Mouse (Mus musculus): Measurements from ENCODE around the gene Zfp651. TPM values are rescaled to one million over a fixed set of nuclear protein-coding genes. Genes with fewer than 3 reads are reported as not detected.

The Zfp651 gene
- polyA plus RNA-seq, 1 experiment = 3.7 TPM

- TF ChIP-seq POLR2A (IDR thresholded peaks at IDR 0.05; ENCODE audit: low read depth, low read length) = no peak
- no peak for TF ChIP-seq CTCF (IDR thresholded peaks at IDR 0.05; ENCODE audit: extremely low read depth, insufficient read depth, insufficient read length, insufficient replicate concordance)
- no peaks in the 10 kb centered on the region; the same call in 1 of the 2 replicates for H3K36me3 ChIP-seq (ENCODE audit: control insufficient read depth, insufficient read depth, low read length)
- H3K27me3 ChIP-seq (ENCODE audit: control insufficient read depth, insufficient read depth, low read length) = no peaks in the 10 kb centered on the region
- WGBS = 1% methylated on average over 77 of the region's 87 CpGs
- no peaks in the 10 kb centered on the region; the same call in 1 of the 2 replicates for H3K4me1 ChIP-seq (ENCODE audit: control insufficient read depth, insufficient read depth, insufficient read length)
- peak overlapping the region; percentile 78 for H3K27ac ChIP-seq (ENCODE audit: insufficient read depth, low read length)
- no peak for DNase-seq (ENCODE audit: low read depth in 1 of 2, low spot score in 2 of 2)
- peak overlapping the region; percentile 83 for H3K4me3 ChIP-seq (ENCODE audit: extremely low read depth, insufficient read depth, insufficient read length)
Measured at GRCm38 (mm10) chr9:121719347-121720331, 39.5 kb upstream of the Zfp651 start.

DNA sequence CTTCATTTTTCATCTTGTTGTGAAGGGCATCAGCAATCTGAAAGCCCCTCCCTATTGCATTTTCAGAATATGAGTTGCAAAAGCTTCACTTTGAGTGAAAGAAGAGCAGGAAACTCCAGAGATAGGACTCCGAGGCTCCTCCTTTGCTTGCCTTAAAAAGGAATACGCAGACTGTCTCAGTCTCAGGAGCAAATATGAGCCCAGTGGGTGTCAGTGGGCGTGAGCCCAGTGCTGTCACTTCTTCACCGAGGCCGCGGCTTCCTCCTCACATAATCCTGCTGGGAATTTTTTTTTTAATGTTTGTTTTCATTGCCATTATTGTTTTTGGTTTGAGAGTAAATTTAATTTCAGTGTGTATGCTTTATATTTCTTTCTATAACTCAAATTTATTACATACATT lies 18.6 kb upstream of the Zfp651 start:
- no peaks in the 10 kb centered on the region for H3K4me1 ChIP-seq (ENCODE audit: control insufficient read depth, insufficient read depth, insufficient read length)
- TF ChIP-seq CTCF (IDR thresholded peaks at IDR 0.05; ENCODE audit: extremely low read depth, insufficient read depth, insufficient read length, insufficient replicate concordance) (no peak), POLR2A (IDR thresholded peaks at IDR 0.05; ENCODE audit: low read depth, low read length) (no peak)
- WGBS = 92% methylated on average over 6 of the region's 6 CpGs
- DNase-seq (ENCODE audit: low read depth in 1 of 2, low spot score in 2 of 2) = no peak
- no peak overlapping the region for H3K4me3 ChIP-seq (ENCODE audit: extremely low read depth, insufficient read depth, insufficient read length)
- H3K36me3 ChIP-seq (ENCODE audit: control insufficient read depth, insufficient read depth, low read length) = peaks cover 34% of the 10 kb centered on the region
- H3K27me3 ChIP-seq (ENCODE audit: control insufficient read depth, insufficient read depth, low read length) = no peaks in the 10 kb centered on the region
- H3K27ac ChIP-seq (ENCODE audit: insufficient read depth, low read length) = no peak overlapping the region

GRCm38 (mm10) chr9:121741168-121741567 lies 18.0 kb upstream of the Zfp651 start:
- TF ChIP-seq POLR2A (IDR thresholded peaks at IDR 0.05; ENCODE audit: low read depth, low read length) (no peak), CTCF (IDR thresholded peaks at IDR 0.05; ENCODE audit: extremely low read depth, insufficient read depth, insufficient read length, insufficient replicate concordance) (no peak)
- Histone ChIP-seq H3K27me3 (ENCODE audit: control insufficient read depth, insufficient read depth, low read length) (no peaks in the 10 kb centered on the region), H3K36me3 (ENCODE audit: control insufficient read depth, insufficient read depth, low read length) (peaks cover 36% of the 10 kb centered on the region), H3K27ac (ENCODE audit: insufficient read depth, low read length) (no peak overlapping the region), H3K4me1 (ENCODE audit: control insufficient read depth, insufficient read depth, insufficient read length) (no peaks in the 10 kb centered on the region), H3K4me3 (ENCODE audit: extremely low read depth, insufficient read depth, insufficient read length) (no peak overlapping the region)
- WGBS = 87% methylated on average over 3 of the region's 3 CpGs
- DNase-seq (ENCODE audit: low read depth in 1 of 2, low spot score in 2 of 2) = no peak

DNA sequence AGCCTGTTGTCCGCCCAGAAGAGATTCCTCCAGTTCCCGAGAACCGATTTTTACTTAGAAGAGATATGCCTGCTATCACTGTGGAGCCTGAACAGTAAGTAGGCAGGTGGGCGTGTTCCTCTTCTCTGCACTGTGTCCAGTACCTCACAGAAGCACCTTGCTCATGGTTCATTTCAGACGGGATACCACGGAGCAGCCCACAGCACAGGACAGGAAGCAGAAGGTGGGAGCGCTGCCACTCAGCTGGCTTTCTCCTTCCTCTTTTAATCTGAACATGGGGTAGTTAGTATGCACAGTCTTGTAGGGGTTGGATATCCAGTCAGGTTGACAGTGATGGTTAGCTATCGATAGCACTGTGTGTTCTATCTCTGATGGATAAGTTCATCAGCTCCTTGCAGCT lies 15.1 kb upstream of the Zfp651 start:
- DNase-seq (ENCODE audit: low read depth in 1 of 2, low spot score in 2 of 2) = no peak
- peaks cover 53% of the 10 kb centered on the region for H3K36me3 ChIP-seq (ENCODE audit: control insufficient read depth, insufficient read depth, low read length)
- H3K27ac ChIP-seq (ENCODE audit: insufficient read depth, low read length) = no peak overlapping the region
- WGBS = 55% methylated on average over 8 of the region's 8 CpGs
- no peak for TF ChIP-seq CTCF (IDR thresholded peaks at IDR 0.05; ENCODE audit: extremely low read depth, insufficient read depth, insufficient read length, insufficient replicate concordance)
- TF ChIP-seq POLR2A (IDR thresholded peaks at IDR 0.05; ENCODE audit: low read depth, low read length) = no peak
- no peak overlapping the region for H3K4me3 ChIP-seq (ENCODE audit: extremely low read depth, insufficient read depth, insufficient read length)
- H3K4me1 ChIP-seq (ENCODE audit: control insufficient read depth, insufficient read depth, insufficient read length) = no peaks in the 10 kb centered on the region
- no peaks in the 10 kb centered on the region for H3K27me3 ChIP-seq (ENCODE audit: control insufficient read depth, insufficient read depth, low read length)

GRCm38 (mm10) chr9:121752774-121753173 lies 6.4 kb upstream of the Zfp651 start:
- Histone ChIP-seq H3K4me1 (ENCODE audit: control insufficient read depth, insufficient read depth, insufficient read length) (no peaks in the 10 kb centered on the region), H3K27me3 (ENCODE audit: control insufficient read depth, insufficient read depth, low read length) (no peaks in the 10 kb centered on the region), H3K27ac (ENCODE audit: insufficient read depth, low read length) (no peak overlapping the region), H3K4me3 (ENCODE audit: extremely low read depth, insufficient read depth, insufficient read length) (no peak overlapping the region), H3K36me3 (ENCODE audit: control insufficient read depth, insufficient read depth, low read length) (peaks cover 59% of the 10 kb centered on the region)
- no peak for DNase-seq (ENCODE audit: low read depth in 1 of 2, low spot score in 2 of 2)
- TF ChIP-seq CTCF (IDR thresholded peaks at IDR 0.05; ENCODE audit: extremely low read depth, insufficient read depth, insufficient read length, insufficient replicate concordance) = no peak
- no peak for TF ChIP-seq POLR2A (IDR thresholded peaks at IDR 0.05; ENCODE audit: low read depth, low read length)
- WGBS = 97% methylated on average over 9 of the region's 9 CpGs

- TF ChIP-seq CTCF (IDR thresholded peaks at IDR 0.05; ENCODE audit: extremely low read depth, insufficient read depth, insufficient read length, insufficient replicate concordance) (no peak), POLR2A (IDR thresholded peaks at IDR 0.05; ENCODE audit: low read depth, low read length) (no peak)
- DNase-seq (ENCODE audit: low read depth in 1 of 2, low spot score in 2 of 2) = no peak
- Histone ChIP-seq H3K4me1 (ENCODE audit: control insufficient read depth, insufficient read depth, insufficient read length) (peaks cover 8% of the 10 kb centered on the region), H3K27me3 (ENCODE audit: control insufficient read depth, insufficient read depth, low read length) (peaks cover 8% of the 10 kb centered on the region), H3K4me3 (ENCODE audit: extremely low read depth, insufficient read depth, insufficient read length) (no peak overlapping the region), H3K27ac (ENCODE audit: insufficient read depth, low read length) (no peak overlapping the region), H3K36me3 (ENCODE audit: control insufficient read depth, insufficient read depth, low read length) (peaks cover 44% of the 10 kb centered on the region)
- WGBS = 95% methylated on average over 3 of the region's 3 CpGs
Measured at GRCm38 (mm10) chr9:121754624-121755023, 4.5 kb upstream of the Zfp651 start.

DNA sequence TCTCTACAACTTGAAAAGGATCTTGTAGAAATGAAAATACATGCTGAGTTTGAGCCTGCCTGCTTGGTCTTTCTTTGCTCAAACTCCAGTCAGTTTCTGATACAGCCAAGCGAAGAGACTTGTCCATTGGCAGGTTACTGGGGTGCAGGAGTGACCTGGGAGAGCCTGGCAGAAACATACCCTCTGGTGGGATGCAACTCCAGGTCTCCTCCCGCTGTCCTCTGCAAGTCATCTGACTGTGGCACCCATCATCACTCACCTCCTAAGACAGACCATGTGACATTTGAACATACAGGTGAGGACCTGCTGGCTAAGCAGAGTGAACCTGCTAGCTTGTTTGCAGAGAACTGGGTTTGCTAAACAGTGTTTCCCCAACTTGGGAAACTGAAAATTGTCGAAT lies 2.3 kb upstream of the Zfp651 start:
- Histone ChIP-seq H3K4me3 (ENCODE audit: extremely low read depth, insufficient read depth, insufficient read length) (no peak overlapping the region), H3K4me1 (ENCODE audit: control insufficient read depth, insufficient read depth, insufficient read length) (peaks cover 12% of the 10 kb centered on the region), H3K27me3 (ENCODE audit: control insufficient read depth, insufficient read depth, low read length) (peaks cover 19% of the 10 kb centered on the region), H3K27ac (ENCODE audit: insufficient read depth, low read length) (no peak overlapping the region), H3K36me3 (ENCODE audit: control insufficient read depth, insufficient read depth, low read length) (peaks cover 26% of the 10 kb centered on the region)
- no peak for DNase-seq (ENCODE audit: low read depth in 1 of 2, low spot score in 2 of 2)
- TF ChIP-seq POLR2A (IDR thresholded peaks at IDR 0.05; ENCODE audit: low read depth, low read length) (no peak), CTCF (IDR thresholded peaks at IDR 0.05; ENCODE audit: extremely low read depth, insufficient read depth, insufficient read length, insufficient replicate concordance) (no peak)
- WGBS = 78% methylated on average over 3 of the region's 3 CpGs
